Mouse (Mus musculus): ENCODE results near the gene Dennd2a.
"Not testable (repeated sequence)": the region's sequence is repeated elsewhere in the genome, so short reads cannot be mapped to it uniquely, and the experiment has no call there.

Gene Dennd2a

GRCm38 (mm10) chr6:39451033-39451432 is 106.6 kb downstream of the Dennd2a start:
- no peak for DNase-seq (ENCODE audit: low read depth, low spot score)

DNA sequence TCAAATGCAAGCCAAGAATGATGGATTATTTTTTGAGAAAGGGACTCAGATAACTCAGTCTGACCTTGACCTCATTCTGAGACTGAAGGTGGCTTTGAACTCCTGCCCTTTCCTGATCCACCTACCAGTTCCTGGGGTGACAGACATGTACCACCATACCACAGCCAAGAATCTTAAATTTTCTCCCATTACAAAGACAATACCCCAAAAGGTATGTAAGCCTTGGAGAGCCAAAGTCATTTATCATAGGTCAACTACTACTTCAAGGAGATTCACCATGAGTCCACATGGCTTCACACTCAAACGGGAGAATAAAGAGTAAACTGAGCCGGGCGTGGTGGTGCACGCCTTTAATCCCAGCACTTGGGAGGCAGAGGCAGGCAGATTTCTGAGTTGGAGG is 107.1 kb downstream of the Dennd2a start:
- DNase-seq (ENCODE audit: low read depth, low spot score) = no peak

GRCm38 (mm10) chr6:39447429-39448185 is 110.1 kb downstream of the Dennd2a start:
- peak; percentile 94 for DNase-seq (ENCODE audit: low read depth, low spot score)

- DNase-seq (ENCODE audit: low read depth, low spot score) = no peak
Measured at GRCm38 (mm10) chr6:39445801-39446572, 111.7 kb downstream of the Dennd2a start.

- DNase-seq (ENCODE audit: low read depth, low spot score) = no peak
Measured at GRCm38 (mm10) chr6:39442786-39443287, 114.8 kb downstream of the Dennd2a start.

- DNase-seq (ENCODE audit: low read depth, low spot score) = no peak
Measured at GRCm38 (mm10) chr6:39440207-39440606, 117.5 kb downstream of the Dennd2a start.

GRCm38 (mm10) chr6:39437519-39437918 is 120.1 kb downstream of the Dennd2a start:
- DNase-seq (ENCODE audit: low read depth, low spot score) = not testable (repeated sequence)

DNA sequence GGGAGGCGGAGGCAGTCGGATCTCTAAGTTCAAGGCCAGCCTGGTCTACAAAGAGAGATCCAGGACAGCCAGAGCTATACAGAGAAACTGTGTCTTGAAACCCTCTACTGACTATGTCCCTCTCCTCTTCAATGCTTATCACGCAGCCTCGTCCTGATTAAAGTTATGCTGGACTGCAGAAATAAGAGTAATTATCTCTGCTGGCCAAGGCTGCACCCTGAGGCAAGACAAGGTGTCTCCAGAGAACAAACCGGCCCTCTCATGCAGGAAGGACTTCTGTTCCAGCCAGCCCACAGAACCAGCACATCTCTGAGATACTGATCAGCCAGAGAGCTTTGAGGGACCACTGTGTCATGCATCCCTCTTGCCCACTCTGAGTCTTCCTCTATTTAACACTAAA is 121.8 kb downstream of the Dennd2a start:
- no peak for DNase-seq (ENCODE audit: low read depth, low spot score)

GRCm38 (mm10) chr6:39434886-39435492 is 122.7 kb downstream of the Dennd2a start:
- no peak for DNase-seq (ENCODE audit: low read depth, low spot score)

DNA sequence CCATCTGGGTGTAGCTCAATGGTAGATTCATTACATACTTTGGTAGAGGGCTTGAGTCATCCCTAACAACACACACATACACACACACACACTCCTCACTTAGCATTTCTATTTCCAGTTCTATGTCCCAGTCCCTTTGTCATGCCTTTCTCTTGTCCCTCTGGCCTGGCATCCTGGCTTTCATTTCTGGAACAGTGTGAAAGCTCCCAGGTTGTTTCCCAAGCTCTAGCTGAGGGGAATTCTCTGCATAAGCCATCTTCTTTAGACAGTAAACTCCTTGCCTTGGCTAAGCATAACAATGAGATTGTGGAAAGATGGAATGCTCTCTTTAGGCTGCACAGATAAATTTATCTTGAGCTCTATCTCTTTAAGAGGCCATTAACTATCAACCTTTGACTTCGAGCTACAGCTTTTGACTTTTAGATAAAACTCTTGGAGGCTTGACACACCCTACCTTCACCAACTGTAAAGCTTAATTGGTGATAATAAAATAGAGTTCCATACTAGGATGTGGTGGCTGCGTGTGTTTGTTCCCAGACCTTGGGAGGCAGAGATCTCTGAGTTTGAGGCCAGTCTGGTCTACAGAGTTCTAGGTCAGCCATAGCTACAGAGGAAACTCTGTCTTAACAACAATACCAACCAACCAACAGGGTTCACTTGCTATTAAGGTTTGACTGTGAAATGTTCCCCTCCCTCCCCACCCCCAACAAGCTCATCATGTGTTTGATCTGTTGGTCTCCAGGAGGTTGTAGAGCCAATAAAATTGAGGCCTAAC is 123.4 kb downstream of the Dennd2a start:
- no peak for DNase-seq (ENCODE audit: low read depth, low spot score)

- DNase-seq (ENCODE audit: low read depth, low spot score) = no peak
Measured at GRCm38 (mm10) chr6:39433701-39434100, 124.0 kb downstream of the Dennd2a start.

DNA sequence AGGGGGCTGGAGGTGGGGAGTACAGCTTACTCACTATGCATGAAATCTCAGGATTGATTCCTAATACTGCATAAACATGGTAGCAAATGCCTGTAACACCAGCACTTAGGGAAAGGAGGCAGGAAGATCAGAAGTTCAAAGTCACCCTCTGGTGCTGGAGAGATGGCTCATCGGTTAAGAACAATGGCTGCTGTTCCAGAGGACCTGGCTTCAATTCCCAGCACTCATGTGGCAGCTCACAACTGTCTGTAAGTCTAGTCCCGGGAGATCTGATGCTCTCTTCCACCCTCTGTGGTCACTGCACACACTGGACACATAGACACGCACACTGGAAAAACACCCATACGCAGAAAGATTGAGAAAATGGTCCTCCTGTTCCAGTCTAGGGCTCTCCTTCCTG is 124.5 kb downstream of the Dennd2a start:
- no peak for DNase-seq (ENCODE audit: low read depth, low spot score)

DNA sequence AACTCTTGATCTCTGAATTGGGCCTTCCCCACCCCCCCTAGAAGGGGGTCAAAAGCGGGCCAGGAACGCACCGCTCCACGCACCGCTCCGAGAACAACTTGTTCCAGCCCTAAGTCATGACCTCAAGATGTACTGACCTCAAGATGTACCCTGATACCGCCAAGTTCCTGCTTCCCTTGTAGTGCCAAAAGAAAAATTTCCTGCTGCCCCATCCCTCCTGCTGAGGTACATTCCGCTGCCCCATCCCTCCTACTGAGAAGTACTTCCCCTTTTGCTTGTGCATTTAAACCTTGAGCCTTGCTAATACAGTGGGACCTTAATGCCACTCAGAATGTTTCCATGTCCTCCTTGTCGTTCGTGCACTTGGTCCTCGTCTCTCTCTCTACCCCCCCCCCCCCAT is 126.9 kb downstream of the Dennd2a start:
- no peak for DNase-seq (ENCODE audit: low read depth, low spot score)

GRCm38 (mm10) chr6:39429007-39429788 is 128.5 kb downstream of the Dennd2a start:
- DNase-seq (ENCODE audit: low read depth, low spot score) = peak; percentile 33

- DNase-seq (ENCODE audit: low read depth, low spot score) = peak; percentile 96
Measured at GRCm38 (mm10) chr6:39427276-39428003, 130.2 kb downstream of the Dennd2a start.

DNA sequence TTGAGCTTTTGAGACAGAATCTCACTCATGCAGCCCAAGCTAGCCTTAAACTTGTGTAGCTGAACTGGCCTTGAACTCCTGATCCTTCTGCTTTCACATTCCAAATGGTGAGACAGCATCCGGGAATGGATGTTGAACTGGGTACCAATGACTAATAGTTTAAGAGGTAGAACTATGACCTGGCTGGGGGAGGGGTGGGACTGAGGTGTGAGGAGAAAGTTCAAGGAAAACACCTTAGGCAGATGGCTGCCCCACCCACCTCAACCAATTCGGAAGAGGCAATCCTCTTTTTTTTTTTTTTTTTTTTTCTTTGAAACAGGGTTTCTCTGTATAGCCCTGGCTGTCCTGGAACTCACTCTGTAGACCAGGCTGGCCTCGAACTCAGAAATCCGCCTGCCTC is 130.9 kb downstream of the Dennd2a start:
- peak; percentile 43 for DNase-seq (ENCODE audit: low read depth, low spot score)

GRCm38 (mm10) chr6:39425181-39425580 is 132.5 kb downstream of the Dennd2a start:
- DNase-seq (ENCODE audit: low read depth, low spot score) = no peak

- DNase-seq (ENCODE audit: low read depth, low spot score) = no peak
Measured at GRCm38 (mm10) chr6:39423686-39424085, 134.0 kb downstream of the Dennd2a start.

- DNase-seq (ENCODE audit: low read depth, low spot score) = no peak
Measured at GRCm38 (mm10) chr6:39423130-39423551, 134.5 kb downstream of the Dennd2a start.

GRCm38 (mm10) chr6:39420867-39421266 is 136.8 kb downstream of the Dennd2a start:
- DNase-seq (ENCODE audit: low read depth, low spot score) = no peak

Measured in 3T3-L1 (cell line).